Mouse (Mus musculus): ENCODE results near the gene Ptbp3. TPM values are rescaled to one million over a fixed set of nuclear protein-coding genes. Genes with fewer than 3 reads are reported as not detected.
A peak's percentile ranks its signal among the peaks of the same experiment; 100 is the strongest.

Gene Ptbp3
- total and polyA plus RNA-seq, 2 experiments from 2014 or later: 13.2 to 29.2 TPM

GRCm38 (mm10) chr4:59444085-59444484 is 105.1 kb downstream of the Ptbp3 start:
- ATAC-seq: no peak
- DNase-seq (ENCODE audit: low spot score): no peak
- Histone ChIP-seq H3K27ac (no peak overlapping the region), H3K36me3 (ENCODE audit: insufficient read depth, low read length) (no peaks in the 10 kb centered on the region), H3K27me3 (ENCODE audit: insufficient read depth, low read length) (0 out of 2 replicates have a peak, but pooled peaks cover 6% of the 10 kb centered on the region), H3K9me3 (ENCODE audit: low read length) (no peaks in the 10 kb centered on the region), H3K4me2 (ENCODE audit: low read depth, low read length) (no peak overlapping the region), H3K9ac (replicated peaks; ENCODE audit: low read length) (no peak overlapping the region), H3K4me3 (ENCODE audit: low read length) (no peak overlapping the region), H3K4me1 (ENCODE audit: insufficient read depth, low read length) (no peaks in the 10 kb centered on the region)
- TF ChIP-seq CTCF (IDR thresholded peaks at IDR 0.05; ENCODE audit: low read depth): no peak
- 71% methylated on average over 4 of the region's 4 CpGs for WGBS

DNA sequence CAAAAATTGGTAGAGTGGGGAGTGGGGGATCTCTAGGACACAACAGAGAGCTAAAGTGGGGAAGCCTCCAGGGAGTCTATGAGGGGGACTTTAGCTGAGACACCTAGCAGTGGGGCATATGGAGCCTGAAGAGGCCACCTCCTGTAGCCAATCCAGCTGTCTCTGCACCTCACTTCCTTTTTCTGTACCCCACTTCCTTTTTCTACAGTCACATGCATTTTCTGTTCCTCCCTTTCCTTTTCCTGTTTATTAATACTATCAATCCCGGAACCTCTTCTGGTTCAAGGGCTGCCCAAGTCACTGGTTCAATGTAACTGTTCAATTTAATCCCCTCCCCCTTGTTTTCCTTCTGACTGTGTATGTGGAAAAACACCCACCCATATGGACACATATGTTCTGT is 107.9 kb downstream of the Ptbp3 start:
- Histone ChIP-seq H3K36me3 (ENCODE audit: insufficient read depth, low read length) (no peaks in the 10 kb centered on the region), H3K4me1 (ENCODE audit: insufficient read depth, low read length) (no peaks in the 10 kb centered on the region), H3K27ac (no peak overlapping the region), H3K27me3 (ENCODE audit: insufficient read depth, low read length) (peaks cover 7% of the 10 kb centered on the region; the same call in 1 of the 2 replicates), H3K9ac (replicated peaks; ENCODE audit: low read length) (no peak overlapping the region), H3K4me2 (ENCODE audit: low read depth, low read length) (no peak overlapping the region), H3K9me3 (ENCODE audit: low read length) (no peaks in the 10 kb centered on the region), H3K4me3 (ENCODE audit: low read length) (no peak overlapping the region)
- WGBS: 64% methylated on average over 1 of the region's 1 CpGs
- no peak for TF ChIP-seq CTCF (IDR thresholded peaks at IDR 0.05; ENCODE audit: low read depth)
- DNase-seq (ENCODE audit: low spot score) (no peak), ATAC-seq (no peak)

- DNase-seq (ENCODE audit: low spot score): no peak
- Histone ChIP-seq H3K9ac (replicated peaks; ENCODE audit: low read length) (no peak overlapping the region), H3K27me3 (ENCODE audit: insufficient read depth, low read length) (peaks cover 10% of the 10 kb centered on the region; the same call in 1 of the 2 replicates), H3K4me2 (ENCODE audit: low read depth, low read length) (no peak overlapping the region), H3K4me3 (ENCODE audit: low read length) (no peak overlapping the region), H3K27ac (no peak overlapping the region), H3K36me3 (ENCODE audit: insufficient read depth, low read length) (no peaks in the 10 kb centered on the region), H3K4me1 (ENCODE audit: insufficient read depth, low read length) (no peaks in the 10 kb centered on the region), H3K9me3 (ENCODE audit: low read length) (peaks cover 3% of the 10 kb centered on the region; the same call in 1 of the 2 replicates)
- no peak for TF ChIP-seq CTCF (IDR thresholded peaks at IDR 0.05; ENCODE audit: low read depth)
- ATAC-seq: no peak
- WGBS: 64% methylated on average over 2 of the region's 2 CpGs
Measured at GRCm38 (mm10) chr4:59439960-59440359, 109.2 kb downstream of the Ptbp3 start.

GRCm38 (mm10) chr4:59439041-59439440 is 110.1 kb downstream of the Ptbp3 start:
- no peak for DNase-seq (ENCODE audit: low spot score)
- TF ChIP-seq CTCF (IDR thresholded peaks at IDR 0.05; ENCODE audit: low read depth): no peak
- H3K27me3 ChIP-seq (ENCODE audit: insufficient read depth, low read length): peaks cover 10% of the 10 kb centered on the region; the same call in 1 of the 2 replicates
- H3K4me3 ChIP-seq (ENCODE audit: low read length): no peak overlapping the region; the same call in 1 of the 2 replicates
- no peak overlapping the region for H3K27ac ChIP-seq
- 37% methylated on average over 5 of the region's 5 CpGs for WGBS
- H3K9me3 ChIP-seq (ENCODE audit: low read length): peaks cover 3% of the 10 kb centered on the region; the same call in 1 of the 2 replicates
- no peaks in the 10 kb centered on the region for H3K4me1 ChIP-seq (ENCODE audit: insufficient read depth, low read length)
- H3K36me3 ChIP-seq (ENCODE audit: insufficient read depth, low read length): no peaks in the 10 kb centered on the region
- H3K4me2 ChIP-seq (ENCODE audit: low read depth, low read length): peak overlapping the region; percentile 99
- H3K9ac ChIP-seq (replicated peaks; ENCODE audit: low read length): no peak overlapping the region
- ATAC-seq: no peak

GRCm38 (mm10) chr4:59437990-59438854 is 110.9 kb downstream of the Ptbp3 start, which contains the start of gene Susd1:
Susd1 (minus strand) TSS chr4:59438633.
- Histone ChIP-seq H3K27me3 (ENCODE audit: insufficient read depth, low read length) (peaks cover 10% of the 10 kb centered on the region; the same call in 1 of the 2 replicates), H3K27ac (no peak within 1 kb of the TSS), H3K36me3 (ENCODE audit: insufficient read depth, low read length) (no peaks in the 10 kb centered on the region), H3K4me3 (ENCODE audit: low read length) (peak within 1 kb of the TSS; percentile 70), H3K9ac (replicated peaks; ENCODE audit: low read length) (peak within 1 kb of the TSS; percentile 68), H3K4me2 (ENCODE audit: low read depth, low read length) (peak within 1 kb of the TSS; percentile 99), H3K9me3 (ENCODE audit: low read length) (peaks cover 3% of the 10 kb centered on the region; the same call in 1 of the 2 replicates), H3K4me1 (ENCODE audit: insufficient read depth, low read length) (no peaks in the 10 kb centered on the region)
- peak; percentile 82 for ATAC-seq
- DNase-seq (ENCODE audit: low spot score): peak; percentile 59
- TF ChIP-seq CTCF (IDR thresholded peaks at IDR 0.05; ENCODE audit: low read depth): no peak
- WGBS: under 1% methylated on average over 71 of the region's 75 CpGs

GRCm38 (mm10) chr4:59435951-59436350 is 113.2 kb downstream of the Ptbp3 start:
- ATAC-seq (no peak), DNase-seq (ENCODE audit: low spot score) (no peak)
- H3K27ac ChIP-seq: no peak overlapping the region
- WGBS: 88% methylated on average over 4 of the region's 4 CpGs
- no peak overlapping the region for H3K4me2 ChIP-seq (ENCODE audit: low read depth, low read length)
- H3K36me3 ChIP-seq (ENCODE audit: insufficient read depth, low read length): no peaks in the 10 kb centered on the region
- TF ChIP-seq CTCF (IDR thresholded peaks at IDR 0.05; ENCODE audit: low read depth): no peak
- peaks cover 3% of the 10 kb centered on the region; the same call in 1 of the 2 replicates for H3K9me3 ChIP-seq (ENCODE audit: low read length)
- no peak overlapping the region for H3K4me3 ChIP-seq (ENCODE audit: low read length)
- no peaks in the 10 kb centered on the region for H3K4me1 ChIP-seq (ENCODE audit: insufficient read depth, low read length)
- H3K9ac ChIP-seq (replicated peaks; ENCODE audit: low read length): no peak overlapping the region
- H3K27me3 ChIP-seq (ENCODE audit: insufficient read depth, low read length): peaks cover 10% of the 10 kb centered on the region; the same call in 1 of the 2 replicates
